Mouse (Mus musculus) retina, adult 2 months (tissue): Measurements from ENCODE around the gene Tia1.
A peak's percentile ranks its signal among the peaks of the same experiment; 100 is the strongest.

ENCODE experiments used
- DNase-seq: peaks from one replicate; pipeline ENCODE4 v3.0.0-alpha.2; 2012; ENCODE audit warnings: low read depth, low spot score

Tia1 gene

DNA sequence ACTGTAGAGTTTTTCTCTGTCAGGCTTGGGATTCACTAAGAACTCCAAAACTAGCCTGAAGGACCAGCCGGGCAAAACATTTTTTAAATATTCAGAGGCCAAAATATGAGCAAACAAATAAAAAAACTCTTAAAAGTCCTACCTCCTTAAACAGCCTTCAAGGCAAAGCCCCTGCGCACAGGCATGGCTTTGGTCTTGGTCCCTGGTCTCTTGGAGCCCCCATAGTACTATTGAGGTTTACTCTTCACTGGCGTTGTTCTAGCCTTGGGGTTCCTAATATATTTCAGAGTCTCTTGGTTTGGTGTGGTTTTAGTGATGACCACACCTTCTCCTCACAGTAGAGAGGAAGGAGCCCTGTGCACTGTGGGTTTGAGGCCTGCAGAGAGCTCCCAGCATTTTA is 27.5 kb downstream of the Tia1 start:
- no peak for DNase-seq

DNA sequence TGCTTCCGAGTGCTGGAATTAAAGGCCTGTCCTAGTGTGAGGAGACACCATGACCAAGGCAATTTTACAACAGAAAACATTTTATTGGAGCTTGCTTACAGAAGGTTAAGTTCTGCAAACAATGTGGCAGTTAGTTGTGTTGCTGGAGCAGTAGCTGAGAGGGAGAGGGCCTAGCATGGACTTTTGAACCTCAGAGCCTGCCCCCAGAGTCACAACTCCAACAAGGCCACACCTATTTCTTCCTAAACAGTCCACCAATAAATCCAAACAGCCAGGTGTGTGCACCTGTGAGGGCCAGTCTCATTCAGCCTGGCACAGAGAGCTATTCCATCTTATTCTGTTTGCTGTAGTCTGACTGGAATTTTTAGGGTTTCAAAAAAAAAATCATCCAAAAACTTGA is 29.7 kb downstream of the Tia1 start:
- DNase-seq, result no peak

- DNase-seq, result no peak
Measured at GRCm38 (mm10) chr6:86437711-86438110, 33.7 kb downstream of the Tia1 start.

- peak; percentile 90 for DNase-seq
Measured at GRCm38 (mm10) chr6:86438272-86439118, 34.5 kb downstream of the Tia1 start, which contains the start of gene C87436. TSS of gene C87436 (plus strand) at chr6:86438374.

DNA sequence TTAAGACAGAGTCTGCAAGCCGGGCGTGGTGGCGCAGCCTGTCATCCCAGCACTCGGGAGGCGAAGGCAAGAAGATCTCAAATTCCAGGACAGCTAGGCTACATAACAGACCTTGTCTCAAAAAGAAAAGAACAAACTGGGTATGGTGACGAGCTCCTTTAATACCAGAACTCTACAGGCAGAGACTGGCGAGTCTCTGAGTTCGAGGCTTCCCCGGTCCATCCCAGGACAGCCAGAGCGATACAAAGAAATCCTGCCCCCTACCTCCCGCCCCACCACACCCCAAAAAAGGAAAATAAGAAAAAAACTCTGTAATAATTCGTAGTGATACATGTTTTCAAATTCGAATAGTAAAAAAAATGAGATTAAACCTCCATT is 35.1 kb downstream of the Tia1 start:
- no peak for DNase-seq

DNA sequence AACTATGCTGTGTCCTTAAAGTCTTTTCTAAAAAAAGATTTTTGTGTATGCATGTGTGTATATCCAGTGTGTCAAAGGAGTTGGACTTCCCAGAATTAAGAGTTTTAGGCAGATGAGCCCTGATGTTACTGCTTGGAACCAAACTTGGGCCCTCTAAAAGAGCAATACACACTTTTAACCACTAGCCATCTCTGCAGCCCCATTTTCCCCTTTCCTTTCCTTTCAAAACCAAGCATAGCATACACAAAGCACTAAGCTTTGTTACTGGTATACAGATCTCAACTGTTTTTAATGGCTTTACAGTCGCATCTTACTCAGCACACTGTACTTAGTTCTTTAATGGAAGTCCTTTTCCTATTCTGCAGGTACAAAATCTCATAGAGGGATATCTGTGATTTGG is 35.5 kb downstream of the Tia1 start:
- DNase-seq, result no peak

DNA sequence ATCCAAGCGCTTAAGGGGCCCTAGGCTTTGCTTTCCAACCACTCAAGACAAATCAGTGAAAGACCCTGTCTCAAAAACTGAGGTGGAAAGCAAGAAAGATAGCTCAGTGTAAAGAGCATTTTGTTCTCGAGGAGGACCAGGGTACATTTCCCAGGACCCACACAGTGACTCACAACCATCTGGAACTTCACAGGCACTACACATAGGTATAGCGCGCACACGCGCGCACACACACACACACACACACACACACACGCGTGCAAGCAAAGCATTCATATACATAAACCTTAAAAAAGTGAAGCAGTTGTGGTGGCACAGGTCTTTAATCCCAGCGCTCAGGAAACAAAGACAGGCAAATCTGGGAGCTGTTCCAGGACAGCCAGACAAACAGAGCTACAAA is 37.6 kb downstream of the Tia1 start:
- DNase-seq, result no peak

DNA sequence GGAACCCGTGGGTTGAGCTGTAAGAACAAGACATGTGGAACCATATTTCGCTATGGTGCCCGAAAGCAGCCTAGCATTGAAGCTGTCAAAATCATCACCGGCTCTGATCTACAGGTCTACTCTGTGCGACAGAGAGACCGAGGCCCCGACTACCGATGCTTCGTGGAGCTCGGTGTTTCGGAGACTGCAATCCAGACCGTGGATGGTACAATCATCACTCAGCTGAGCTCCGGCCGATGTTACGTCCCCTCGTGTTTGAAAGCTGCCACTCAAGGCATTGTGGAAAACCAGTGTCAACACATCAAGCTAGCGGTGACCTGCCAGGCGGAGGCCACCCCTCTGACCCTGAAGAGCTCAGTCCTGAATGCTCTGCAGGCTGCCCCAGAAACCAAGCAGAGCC is 41.5 kb downstream of the Tia1 start:
- DNase-seq, result no peak

- DNase-seq, result no peak
Measured at GRCm38 (mm10) chr6:86446927-86447568, 43.0 kb downstream of the Tia1 start.

DNA sequence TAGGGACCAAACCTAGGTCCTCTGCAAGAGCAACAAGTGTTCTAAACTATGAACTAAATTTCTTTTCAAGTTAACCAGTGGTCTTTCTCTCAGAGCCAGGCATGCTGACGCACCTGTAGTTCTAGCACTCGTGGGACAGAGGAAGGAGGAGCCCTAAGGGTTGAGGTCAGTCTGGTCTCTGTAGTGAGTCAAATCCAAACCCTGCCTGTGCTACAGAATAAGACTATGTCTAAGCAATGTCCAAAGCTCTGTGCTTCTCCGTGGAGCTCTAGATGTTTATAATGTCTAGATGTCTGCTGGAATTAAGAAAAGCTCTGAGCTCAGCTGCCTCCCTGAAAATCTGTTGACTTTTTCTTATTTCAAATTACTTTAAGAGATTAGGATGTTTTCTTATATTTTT is 52.7 kb downstream of the Tia1 start:
- DNase-seq, result no peak

DNA sequence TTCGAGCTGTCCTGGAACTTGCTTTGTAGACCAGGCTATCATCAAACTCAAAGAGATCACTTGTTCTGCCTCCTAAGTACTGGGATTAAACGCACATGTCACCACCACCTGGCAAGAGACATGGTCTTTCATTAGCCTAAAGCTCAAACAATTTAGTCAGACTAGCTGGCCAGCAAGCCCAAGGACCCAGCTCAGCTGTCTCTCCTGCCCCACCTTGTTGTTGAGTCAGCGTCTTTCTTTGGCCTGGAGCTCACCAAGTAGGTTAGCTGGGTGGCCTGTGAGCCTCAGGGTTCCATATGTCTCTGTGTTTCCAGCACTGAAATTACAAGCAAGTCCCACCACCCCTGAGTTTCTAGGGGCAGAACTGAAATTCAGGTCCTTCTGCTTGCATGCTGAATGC is 59.1 kb downstream of the Tia1 start:
- no peak for DNase-seq

DNA sequence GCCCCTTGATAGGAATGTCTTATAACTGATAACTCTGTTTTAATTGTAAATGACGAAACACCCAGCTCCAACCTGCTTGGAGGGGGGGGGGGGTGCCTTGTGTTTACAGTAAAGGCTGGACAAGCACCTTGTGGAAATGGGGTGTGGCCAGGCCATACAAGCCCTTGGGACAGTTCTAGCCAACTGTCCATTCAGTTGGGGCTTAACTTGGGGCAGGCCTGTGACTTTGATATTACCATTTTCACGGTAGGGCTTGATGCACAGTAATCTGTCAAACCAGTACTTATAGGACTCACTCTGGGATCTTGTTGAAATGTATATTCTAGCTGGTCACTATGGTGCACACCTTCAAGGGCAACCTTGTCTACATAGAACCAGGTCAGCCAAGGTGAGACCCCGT is 67.3 kb downstream of the Tia1 start:
- no peak for DNase-seq

GRCm38 (mm10) chr6:86471760-86472099 is 67.7 kb downstream of the Tia1 start:
- no peak for DNase-seq

DNA sequence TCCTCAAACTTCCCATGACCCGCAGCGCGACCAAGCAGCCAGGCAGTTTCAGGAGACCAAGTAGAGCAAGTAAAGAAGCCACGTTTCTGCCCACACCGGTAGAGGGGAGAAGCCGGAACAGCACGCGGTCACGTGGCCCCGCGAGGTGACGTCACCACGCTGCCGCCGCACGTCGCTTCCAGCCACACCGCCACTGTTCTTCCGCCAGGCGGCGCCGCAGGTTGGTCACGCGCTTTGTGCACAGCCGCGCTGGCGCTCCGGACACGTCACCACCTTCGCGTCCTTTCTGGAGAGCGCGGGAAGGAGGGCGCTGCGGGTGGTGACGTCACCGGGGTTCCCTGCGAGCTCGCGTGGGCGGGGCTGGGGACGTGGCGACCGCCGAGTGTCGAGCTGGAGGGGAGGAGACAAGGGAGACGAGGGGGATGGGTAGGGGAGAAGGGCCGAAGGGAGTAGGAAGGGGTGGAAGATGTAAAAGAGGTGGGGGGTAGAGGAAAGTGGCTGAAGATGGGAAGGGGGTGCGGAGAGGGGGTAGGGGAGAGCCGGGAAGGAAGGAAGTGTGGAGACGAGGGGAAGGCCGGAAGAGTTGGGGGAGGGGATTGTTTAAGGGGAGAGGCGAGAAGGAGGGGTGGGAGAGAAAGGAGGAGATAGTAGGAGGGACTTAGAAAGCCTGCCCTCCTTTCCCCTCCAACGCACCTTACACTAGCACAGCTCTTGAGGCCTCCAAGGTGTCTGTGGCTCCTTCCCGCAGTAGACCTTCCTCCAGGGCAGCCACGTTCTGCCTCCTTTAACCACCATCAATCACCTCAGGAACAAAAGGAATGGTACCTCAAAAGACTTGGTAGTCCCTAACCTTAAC is 68.3 kb downstream of the Tia1 start:
- DNase-seq, result peak; percentile 98

DNA sequence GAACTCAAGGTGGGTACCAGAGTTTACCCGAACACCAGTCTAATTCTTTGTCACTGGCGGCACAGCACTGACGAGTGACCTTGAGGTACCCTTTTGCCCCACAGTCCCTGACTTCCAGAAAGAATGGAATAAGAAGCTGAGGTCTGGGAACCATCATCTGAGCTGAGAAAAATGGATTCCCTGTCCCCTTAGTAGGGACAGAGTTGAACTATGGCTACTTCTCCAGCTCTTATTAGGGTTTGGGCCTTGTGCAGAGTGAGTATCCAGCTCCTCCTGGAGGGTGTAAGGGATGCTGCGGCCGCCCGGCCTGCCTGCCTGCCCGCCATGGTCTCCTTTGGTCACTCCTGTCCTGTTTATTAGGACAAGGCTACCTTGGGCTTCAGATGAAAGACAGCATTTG is 69.1 kb downstream of the Tia1 start:
- DNase-seq, result no peak

GRCm38 (mm10) chr6:86474072-86474471 is 70.1 kb downstream of the Tia1 start:
- DNase-seq, result no peak

DNA sequence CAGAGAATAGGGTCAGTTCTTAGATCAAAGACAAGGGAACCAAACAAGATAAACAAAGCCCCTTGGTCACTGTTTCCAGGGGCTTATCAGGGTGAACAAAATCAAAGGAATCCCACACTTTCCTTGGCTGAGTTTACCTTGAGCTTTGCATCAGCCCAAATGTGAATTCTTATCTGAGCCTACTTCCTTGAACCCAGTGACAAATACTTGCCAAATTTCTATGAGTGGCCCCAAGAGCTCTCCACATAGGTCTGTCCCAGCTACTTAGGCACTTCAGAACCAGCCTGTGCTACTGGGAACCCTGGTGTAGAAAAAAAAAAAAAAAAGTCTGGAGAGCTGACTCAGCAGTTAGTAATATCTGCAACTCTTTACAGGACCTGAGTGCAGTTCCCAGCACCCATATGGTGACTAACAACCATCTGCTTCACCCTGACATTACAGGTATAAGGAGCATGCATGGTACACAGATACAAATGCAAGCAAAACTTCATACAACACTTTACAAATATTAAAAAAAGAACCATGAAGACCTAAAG is 70.7 kb downstream of the Tia1 start:
- no peak for DNase-seq

GRCm38 (mm10) chr6:86475462-86476167 is 71.6 kb downstream of the Tia1 start:
- DNase-seq, result no peak

- DNase-seq, result no peak
Measured at GRCm38 (mm10) chr6:86476931-86477330, 72.9 kb downstream of the Tia1 start.

GRCm38 (mm10) chr6:86479311-86479710 is 75.3 kb downstream of the Tia1 start:
- no peak for DNase-seq

DNA sequence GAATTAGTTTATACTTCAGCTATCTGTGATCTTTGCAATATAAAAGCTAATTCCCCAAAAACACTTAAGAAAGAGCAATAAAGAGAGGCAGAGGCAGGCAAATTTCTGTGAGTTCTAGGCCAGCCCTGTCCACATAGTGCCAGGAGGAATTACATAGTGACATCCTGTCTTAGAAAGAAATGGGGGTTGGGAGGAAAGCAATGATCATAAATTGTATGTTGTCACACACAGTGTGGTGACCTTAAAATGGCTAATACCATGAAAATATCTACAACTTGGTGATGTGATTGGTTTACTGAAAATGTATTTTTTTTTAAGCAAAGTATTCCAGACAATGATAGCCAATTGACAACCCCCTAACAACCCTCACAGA is 75.8 kb downstream of the Tia1 start:
- no peak for DNase-seq
